Mouse (Mus musculus) hindbrain, embryonic 11.5 days (tissue): ENCODE measurements around the gene Kmt2a. TPM values are rescaled to one million over a fixed set of nuclear protein-coding genes. Genes with fewer than 3 reads are reported as not detected.

Experiments
- ATAC-seq: fragments of 200-750 bp; cut with Nextera tagmentation; 2 replicates; pipeline ENCODE4 v1.8.0; 2017; ENCODE audit warnings: mild to moderate bottlenecking, moderate TSS enrichment, moderate library complexity; ENCODE audit not compliant: low FRiP score
- DNase-seq: peaks from one replicate; pipeline ENCODE4 v3.0.0-alpha.2; 2015; ENCODE audit warnings: low spot score
- H3K27ac ChIP-seq: fragments of 300-500 bp; sonication (generic); 2 replicates; pipeline ENCODE4 v1.5.1; 2014; ENCODE audit warnings: mild to moderate bottlenecking, low read depth, low read length
- H3K27me3 ChIP-seq: fragments of 300-500 bp; sonication (generic); 2 replicates; pipeline ENCODE4 v1.6.1; 2014; ENCODE audit warnings: mild to moderate bottlenecking, low read length, moderate library complexity, mixed read lengths; ENCODE audit not compliant: control insufficient read depth, insufficient read depth
- H3K36me3 ChIP-seq: fragments of 300-500 bp; sonication (generic); 2 replicates; pipeline ENCODE4 v1.6.1; 2014; ENCODE audit warnings: mild to moderate bottlenecking, low read length, moderate library complexity, mixed read lengths; ENCODE audit not compliant: control insufficient read depth, insufficient read depth
- H3K4me1 ChIP-seq: fragments of 300-500 bp; sonication (generic); replicated peaks from 2 replicates; pipeline ENCODE4 v1.6.1; 2014; ENCODE audit warnings: low read length, mixed read lengths; ENCODE audit not compliant: control insufficient read depth, insufficient read depth
- H3K4me2 ChIP-seq: fragments of 300-500 bp; sonication (generic); replicated peaks from 2 replicates; pipeline ENCODE4 v1.6.1; 2014; ENCODE audit warnings: mild to moderate bottlenecking, low read depth, low read length
- H3K4me3 ChIP-seq: fragments of 300-500 bp; sonication (generic); 2 replicates; pipeline ENCODE4 v1.5.1; 2014; ENCODE audit warnings: low read depth, low read length
- H3K9ac ChIP-seq: fragments of 300-500 bp; sonication (generic); 2 replicates; pipeline ENCODE4 v1.6.1; 2014; ENCODE audit warnings: low read depth, low read length
- H3K9me3 ChIP-seq: fragments of 300-500 bp; sonication (generic); 2 replicates; pipeline ENCODE4 v1.6.1; 2016; ENCODE audit warnings: low read length; ENCODE audit not compliant: control insufficient read depth
- WGBS: fragments of 180-500 bp; shearing (Covaris S2); extraction: QIAGEN DNeasy Blood & Tissue Kit; methylation state at CpG from one replicate; pipeline ENCODE4 v1.1.7; 2014; 5-methylcytosine and 5-hydroxymethylcytosine counted together
- polyA plus RNA-seq: library from polyadenylated mRNA; unstranded; fragments of >200 nt; fragmentation: Nextera tagmentation; extraction: Ambion mirVana; gene quantifications from 2 replicates; pipeline ENCODE4 v1.2.1, GENCODE M21; 2014

Kmt2a gene
- polyA plus RNA-seq, 1 experiment from 2014 or later, result 26.2 TPM

- H3K36me3 ChIP-seq, result no peaks in the 10 kb centered on the region
- WGBS, result under 1% methylated on average over 72 of the region's 82 CpGs
These were observed 113.7 kb downstream of the Kmt2a start, which contains the start of the genes Arcn1 and Ift46 for GRCm38 (mm10) chr9:44767101-44768028. TSS of gene Arcn1 (minus strand) at chr9:44767845. TSS of gene Ift46 (plus strand) at chr9:44767908.

DNA sequence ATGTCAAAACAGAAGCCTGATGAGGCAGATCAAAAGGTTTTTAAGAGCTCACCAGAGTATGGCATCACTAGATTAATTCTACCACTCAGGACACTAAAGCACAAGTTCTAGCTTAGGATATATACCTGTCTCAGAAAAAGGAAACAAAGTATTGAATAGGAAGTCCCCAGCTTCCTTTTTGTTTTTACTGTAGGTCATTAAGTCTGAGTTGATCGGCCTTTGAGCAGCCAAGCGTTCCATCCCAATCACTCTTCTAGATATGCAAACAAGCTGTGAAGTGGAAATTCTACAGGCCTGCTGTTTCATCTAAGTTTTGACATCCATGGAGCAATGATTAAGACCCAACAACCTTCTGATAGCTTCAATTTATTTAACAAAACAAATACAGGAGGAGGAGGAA is 120.2 kb downstream of the Kmt2a start:
- H3K9me3 ChIP-seq, result no peaks in the 10 kb centered on the region
- DNase-seq (no peak), ATAC-seq (no peak)
- 91% methylated on average over 2 of the region's 2 CpGs for WGBS
- H3K27me3 ChIP-seq, result no peaks in the 10 kb centered on the region
- no peak overlapping the region for H3K4me2 ChIP-seq
- no peak overlapping the region for H3K27ac ChIP-seq
- peaks cover 3% of the 10 kb centered on the region; the same call in 1 of the 2 replicates for H3K36me3 ChIP-seq
- no peaks in the 10 kb centered on the region for H3K4me1 ChIP-seq
- H3K9ac ChIP-seq, result no peak overlapping the region
- no peak overlapping the region for H3K4me3 ChIP-seq

More at GRCm38 (mm10) chr9:44767101-44768028, 113.7 kb downstream of the Kmt2a start, which contains the start of the genes Arcn1 and Ift46:
- peak within 1 kb of the TSS; percentile 85 for H3K27ac ChIP-seq
- peak within 1 kb of the TSS; percentile 88 for H3K9ac ChIP-seq
- no peaks in the 10 kb centered on the region for H3K27me3 ChIP-seq
- no peaks in the 10 kb centered on the region for H3K9me3 ChIP-seq
- peak within 1 kb of the TSS; percentile 80 for H3K4me2 ChIP-seq
- DNase-seq (peak; percentile 92), ATAC-seq (peak; percentile 91)
- H3K4me3 ChIP-seq, result peak within 1 kb of the TSS; percentile 93
- H3K4me1 ChIP-seq, result no peaks in the 10 kb centered on the region

Other genes with a start within 250 kb of the Kmt2a start
- not detected in 2 replicates for gene Treh, start 208.1 kb downstream of the Kmt2a start, polyA plus RNA-seq
- gene Phldb1, start 146.1 kb downstream of the Kmt2a start, polyA plus RNA-seq, result 36.0 and 36.3 TPM in 2 replicates
- 198 and 204 TPM in 2 replicates for gene Arcn1, start 113.5 kb downstream of the Kmt2a start, polyA plus RNA-seq
- gene Ift46, start 113.4 kb downstream of the Kmt2a start, polyA plus RNA-seq, result 142 and 154 TPM in 2 replicates
- 2.5 and 3.6 TPM in 2 replicates for gene Tmem25, start 82.0 kb downstream of the Kmt2a start, polyA plus RNA-seq
- not detected in 2 replicates for gene Ttc36, start 78.2 kb downstream of the Kmt2a start, polyA plus RNA-seq
- gene Atp5l, start 39.4 kb upstream of the Kmt2a start, polyA plus RNA-seq, result 592 and 606 TPM in 2 replicates
- 36.4 and 47.3 TPM in 2 replicates for gene Ube4a, start 84.3 kb upstream of the Kmt2a start, polyA plus RNA-seq
- gene Cd3g, start 99.1 kb upstream of the Kmt2a start, polyA plus RNA-seq, result not detected in 2 replicates
- gene Cd3d, start 100.5 kb upstream of the Kmt2a start, polyA plus RNA-seq, result not detected in 2 replicates
- not detected in 2 replicates for gene Cd3e, start 128.3 kb upstream of the Kmt2a start, polyA plus RNA-seq
- 2.6 and 3.8 TPM in 2 replicates for gene Mpzl2, start 158.5 kb upstream of the Kmt2a start, polyA plus RNA-seq
- gene Mpzl3, start 173.9 kb upstream of the Kmt2a start, polyA plus RNA-seq, result 1.7 and 2.8 TPM in 2 replicates
- gene Jaml, start 197.9 kb upstream of the Kmt2a start, polyA plus RNA-seq, result 0.31 and 0.36 TPM in 2 replicates
- 3.8 and 4.7 TPM in 2 replicates for gene Scn2b, start 236.5 kb upstream of the Kmt2a start, polyA plus RNA-seq